Mouse (Mus musculus) layer of hippocampus, adult 2 months (tissue): ENCODE data around the gene Tectb. TPM values are rescaled to one million over a fixed set of nuclear protein-coding genes. Genes with fewer than 3 reads are reported as not detected.

ENCODE experiments used
- DNase-seq, 2 experiments: peaks; one replicate each; pipeline ENCODE4 v3.0.0; 2022; ENCODE audit warnings: low spot score in 2 of 2
- H3K27ac ChIP-seq: fragments of 200-600 bp; 2 replicates; pipeline ENCODE4 v1.8.1; 2022
- H3K4me3 ChIP-seq: fragments of 200-600 bp; 2 replicates; pipeline ENCODE4 v1.8.1; 2022; ENCODE audit warnings: mild to moderate bottlenecking
- CTCF ChIP-seq: fragments of 200-600 bp; conservative IDR thresholded peaks from 2 replicates; pipeline ENCODE4 v1.8.1; 2022; ENCODE audit warnings: antibody characterized with exemption, mild to moderate bottlenecking, moderate library complexity
- long read RNA-seq, 2 experiments: library from polyadenylated mRNA; stranded (forward); transcript quantifications; one replicate each; pipeline ENCODE4 v2.0.0; 2021; ENCODE audit warnings: borderline mapping rate in 2 of 2
- total RNA-seq, 2 experiments: library from RNA; stranded (reverse); gene quantifications; 2 replicates each; pipeline ENCODE4 v1.2.3; 2021

Tectb gene
- under 1 TPM in 1 of 2 experiments, not detected in 1; 0.15 TPM for total RNA-seq
- long read RNA-seq, experiment 1, partial matches to known transcripts, result 0 of 1 reads
- long read RNA-seq, experiment 1, other reads (novel, unspliced or antisense), result 1 of 1 reads
- long read RNA-seq, experiment 2, result 0 reads

- Histone ChIP-seq H3K27ac (no peak within 1 kb of the TSS), H3K4me3 (no peak within 1 kb of the TSS)
- no peak for TF ChIP-seq CTCF
- no peak for DNase-seq
These were observed at the start of gene Tectb for GRCm38 (mm10) chr19:55180433-55180832. Tectb (plus strand) TSS chr19:55180733.

- DNase-seq, result no peak
- no peak for TF ChIP-seq CTCF
- Histone ChIP-seq H3K27ac (no peak overlapping the region), H3K4me3 (no peak overlapping the region)
These were observed 48.8 kb upstream of the Tectb start for GRCm38 (mm10) chr19:55131747-55132146.

DNA sequence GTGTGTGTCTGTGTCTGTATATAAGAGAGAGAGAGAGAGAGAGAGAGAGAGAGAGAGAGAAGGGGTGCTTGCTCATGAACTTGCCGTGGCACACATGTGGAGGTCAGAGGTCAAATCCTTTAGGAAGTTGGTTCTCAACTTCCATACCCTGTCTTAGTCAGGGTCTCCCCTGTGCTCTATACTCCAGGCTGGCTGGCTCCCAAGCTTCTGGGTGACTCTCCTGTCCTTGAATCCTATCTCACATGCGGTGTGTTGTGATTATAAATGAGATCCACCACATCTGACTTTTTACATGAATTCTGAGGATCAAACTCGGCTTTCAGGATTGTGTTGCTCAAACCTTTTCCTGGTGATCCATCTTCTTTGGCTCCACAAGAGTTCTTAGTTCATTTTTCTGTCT lies 48.1 kb upstream of the Tectb start:
- H3K27ac ChIP-seq, result no peak overlapping the region
- H3K4me3 ChIP-seq, result no peak overlapping the region
- TF ChIP-seq CTCF, result no peak
- DNase-seq, result no peak

GRCm38 (mm10) chr19:55134521-55134920 lies 46.0 kb upstream of the Tectb start:
- TF ChIP-seq CTCF, result no peak
- H3K4me3 ChIP-seq, result no peak overlapping the region
- no peak overlapping the region for H3K27ac ChIP-seq
- DNase-seq, result no peak

DNA sequence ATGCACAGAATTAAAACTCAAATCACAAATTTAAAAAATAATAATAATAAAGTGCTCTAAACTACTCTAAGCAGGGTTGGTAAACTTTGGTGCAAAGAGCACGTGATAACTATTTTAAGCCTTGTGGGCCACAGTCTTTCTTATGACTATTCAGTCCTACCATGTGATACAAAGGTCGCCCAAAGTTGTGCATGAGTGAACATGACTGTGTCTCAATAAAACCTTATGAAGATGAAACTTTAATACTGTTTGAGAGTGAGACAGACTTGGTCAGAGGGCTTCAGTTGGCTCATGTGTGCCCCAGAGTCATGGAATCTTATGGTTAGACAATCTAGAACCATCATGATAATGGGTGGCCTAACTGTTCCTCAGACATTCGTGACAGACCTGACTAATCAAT lies 44.6 kb upstream of the Tectb start:
- no peak for TF ChIP-seq CTCF
- DNase-seq, result no peak
- no peak overlapping the region for H3K27ac ChIP-seq

GRCm38 (mm10) chr19:55136693-55137427 lies 43.7 kb upstream of the Tectb start:
- no peak for TF ChIP-seq CTCF
- DNase-seq, result no peak
- H3K27ac ChIP-seq, result no peak overlapping the region
- no peak overlapping the region for H3K4me3 ChIP-seq

More for the DNA sequence above, 44.6 kb upstream of the Tectb start:
- H3K4me3 ChIP-seq, result no peak overlapping the region

DNA sequence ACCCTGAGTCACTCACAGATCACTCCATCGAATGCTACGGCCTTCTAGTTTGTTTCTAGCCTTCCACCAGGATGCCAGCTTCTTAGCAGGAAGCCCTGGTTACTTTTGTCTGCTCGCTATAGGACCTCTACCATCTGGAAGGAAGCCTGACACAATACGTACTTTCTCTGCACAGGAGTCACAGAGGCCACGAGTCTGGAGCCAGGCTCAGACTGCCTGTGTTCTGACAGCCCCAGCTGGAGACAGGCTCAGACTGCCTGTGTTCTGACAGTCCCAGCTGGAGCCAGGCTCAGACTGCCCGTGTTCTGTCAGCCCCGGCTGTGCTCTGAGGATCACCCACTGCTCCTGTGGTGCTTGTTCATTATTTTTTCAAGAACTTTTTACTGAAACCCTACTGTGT lies 42.6 kb upstream of the Tectb start:
- Histone ChIP-seq H3K4me3 (no peak overlapping the region), H3K27ac (no peak overlapping the region)
- DNase-seq, result no peak
- no peak for TF ChIP-seq CTCF

GRCm38 (mm10) chr19:55138506-55138905 lies 42.0 kb upstream of the Tectb start:
- H3K27ac ChIP-seq, result no peak overlapping the region

DNA sequence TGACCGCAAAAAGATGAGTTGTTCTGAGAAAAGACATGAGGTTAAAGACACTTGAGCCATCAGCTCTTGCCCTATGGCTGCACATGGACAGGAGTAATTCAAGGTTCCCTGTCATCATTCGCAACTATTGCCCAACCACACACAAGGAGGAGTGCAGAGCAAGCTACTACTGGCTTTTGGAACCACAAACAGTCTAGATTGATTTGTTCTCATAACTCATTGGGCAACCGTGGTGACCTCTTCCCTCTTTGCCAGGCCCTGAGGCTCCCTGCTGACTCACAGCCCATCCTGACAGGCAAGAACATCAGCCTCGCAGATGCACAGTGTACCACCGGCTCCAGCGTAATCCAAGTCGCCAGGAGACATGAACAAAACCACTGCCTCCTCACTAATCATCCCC lies 41.2 kb upstream of the Tectb start:
- no peak for TF ChIP-seq CTCF
- Histone ChIP-seq H3K4me3 (no peak overlapping the region), H3K27ac (no peak overlapping the region)
- no peak for DNase-seq

More at GRCm38 (mm10) chr19:55138506-55138905, 42.0 kb upstream of the Tectb start:
- no peak for TF ChIP-seq CTCF
- H3K4me3 ChIP-seq, result no peak overlapping the region
- no peak for DNase-seq

DNA sequence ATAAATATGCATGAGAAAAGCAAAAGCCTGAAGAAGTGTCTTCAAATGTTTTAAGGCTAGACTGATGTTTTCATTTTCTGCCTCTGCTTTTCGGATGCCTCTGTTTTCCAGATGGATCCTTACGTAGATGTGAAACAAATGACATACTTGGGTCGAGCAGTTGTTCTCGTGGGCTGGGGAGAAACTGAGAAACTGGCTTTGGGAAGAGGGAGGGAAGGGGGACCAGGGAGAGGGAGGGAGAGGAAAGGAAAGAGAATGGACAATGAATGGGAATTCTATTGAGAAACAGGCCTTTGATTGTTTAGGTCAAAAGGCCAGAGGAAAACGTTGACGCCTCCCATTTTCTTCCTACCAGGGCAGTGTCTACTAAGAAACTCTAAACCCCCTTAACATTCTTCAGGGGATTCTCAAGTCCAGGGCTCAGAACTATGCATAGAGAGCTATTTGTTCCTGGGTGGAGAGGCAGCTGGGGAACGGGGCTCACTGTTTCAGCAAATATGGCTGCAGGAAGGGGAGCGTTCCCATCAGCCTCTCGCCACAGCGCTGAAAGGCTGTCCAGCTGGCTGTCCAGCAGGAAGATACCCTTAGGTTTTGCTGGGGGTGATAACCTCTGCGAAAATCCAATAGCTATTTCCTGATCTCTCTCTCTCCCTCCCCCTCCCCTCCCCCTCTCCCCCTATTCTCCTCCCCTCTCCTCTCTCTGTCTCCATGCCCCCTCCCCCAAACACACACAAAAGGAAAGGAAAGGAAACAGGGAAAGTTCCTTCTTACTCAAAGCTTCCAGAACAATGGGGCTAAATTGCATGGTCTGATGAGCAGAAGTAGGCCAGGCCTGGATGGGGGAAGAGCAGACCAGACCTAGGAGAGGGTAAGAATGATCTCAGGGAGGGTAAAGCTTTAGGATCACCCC lies 36.9 kb upstream of the Tectb start:
- DNase-seq, result no peak
- Histone ChIP-seq H3K27ac (peak overlapping the region; percentile 48; the same call in 1 of the 2 replicates), H3K4me3 (no peak overlapping the region)
- TF ChIP-seq CTCF, result no peak

GRCm38 (mm10) chr19:55144691-55145090 lies 35.8 kb upstream of the Tectb start:
- no peak overlapping the region for H3K27ac ChIP-seq
- no peak for TF ChIP-seq CTCF
- no peak for DNase-seq
- H3K4me3 ChIP-seq, result no peak overlapping the region

DNA sequence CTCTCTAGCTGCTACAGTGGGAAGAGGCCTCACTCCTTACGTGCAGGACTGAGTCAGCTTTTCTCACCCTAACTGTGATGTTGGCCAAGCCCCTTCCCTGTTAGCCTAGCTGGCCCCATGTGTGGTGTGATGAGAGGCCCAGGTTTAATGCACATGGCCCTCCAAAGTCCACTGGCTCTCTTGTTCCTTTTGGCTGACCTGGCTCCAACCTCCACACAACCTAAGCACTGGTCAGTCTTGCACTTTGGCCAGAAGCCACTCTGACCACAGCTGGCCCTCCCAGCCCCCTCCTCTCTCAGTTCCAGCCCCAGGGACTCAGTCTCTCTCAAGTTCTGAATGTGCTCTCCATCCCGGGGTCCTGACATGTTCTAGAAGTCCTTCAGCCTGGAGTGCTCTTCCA lies 35.4 kb upstream of the Tectb start:
- DNase-seq, result no peak
- no peak overlapping the region for H3K27ac ChIP-seq
- no peak for TF ChIP-seq CTCF

DNA sequence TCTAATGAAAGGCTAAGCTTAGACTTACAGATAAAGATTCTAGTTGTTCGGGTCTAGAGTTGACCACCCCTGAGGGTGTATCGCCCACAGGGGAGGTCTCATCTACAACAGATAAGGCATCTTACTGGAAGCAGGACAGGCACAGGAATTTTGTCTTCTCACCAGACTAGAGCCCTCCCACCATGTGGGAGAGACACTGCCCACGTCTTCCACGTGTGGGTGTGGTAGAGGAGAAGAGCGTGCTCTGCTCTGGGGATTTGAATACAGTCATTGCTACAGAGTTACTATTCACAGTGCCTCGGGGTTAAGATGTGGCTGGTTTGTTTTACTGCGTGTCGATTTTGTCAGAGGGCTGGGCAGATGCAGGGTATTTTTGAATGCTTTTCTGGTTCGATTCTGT lies 33.0 kb upstream of the Tectb start:
- H3K27ac ChIP-seq, result no peak overlapping the region
- TF ChIP-seq CTCF, result no peak
- H3K4me3 ChIP-seq, result no peak overlapping the region
- no peak for DNase-seq

More for the DNA sequence above, 35.4 kb upstream of the Tectb start:
- H3K4me3 ChIP-seq, result no peak overlapping the region
